Mouse (Mus musculus) adrenal gland, postnatal 14 days (tissue): ENCODE results near the gene Rnase10. TPM values are rescaled to one million over a fixed set of nuclear protein-coding genes. Genes with fewer than 3 reads are reported as not detected.
"Not testable (repeated sequence)": the region's sequence is repeated elsewhere in the genome, so short reads cannot be mapped to it uniquely, and the experiment has no call there.

Source experiments
- DNase-seq: peaks from one replicate; pipeline ENCODE4 v3.0.0; 2021; ENCODE audit warnings: mixed read lengths
- total RNA-seq: library from RNA; stranded (reverse); gene quantifications from 2 replicates; pipeline ENCODE4 v1.2.3, GENCODE M21; 2021

Rnase10 gene
- total RNA-seq, 1 experiment from 2014 or later, result 0.33 TPM

DNA sequence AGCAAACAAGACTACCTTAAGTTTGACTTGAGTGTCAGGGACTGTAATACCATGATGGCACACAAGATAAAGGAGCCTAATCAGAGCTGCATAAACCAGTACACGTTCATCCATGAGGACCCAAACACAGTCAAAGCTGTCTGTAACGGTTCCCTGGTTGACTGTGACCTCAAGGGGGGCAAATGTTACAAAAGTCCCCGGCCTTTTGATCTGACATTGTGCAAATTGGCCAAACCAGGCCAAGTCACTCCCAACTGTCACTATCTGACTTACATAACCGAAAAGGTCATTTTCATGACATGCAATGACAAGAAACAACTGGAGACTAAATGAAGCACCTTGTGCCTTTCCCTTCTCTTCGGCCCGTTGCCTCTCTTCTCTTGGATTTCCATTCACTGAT is 2.0 kb downstream of the Rnase10 start:
- peak; percentile 51 for DNase-seq

DNA sequence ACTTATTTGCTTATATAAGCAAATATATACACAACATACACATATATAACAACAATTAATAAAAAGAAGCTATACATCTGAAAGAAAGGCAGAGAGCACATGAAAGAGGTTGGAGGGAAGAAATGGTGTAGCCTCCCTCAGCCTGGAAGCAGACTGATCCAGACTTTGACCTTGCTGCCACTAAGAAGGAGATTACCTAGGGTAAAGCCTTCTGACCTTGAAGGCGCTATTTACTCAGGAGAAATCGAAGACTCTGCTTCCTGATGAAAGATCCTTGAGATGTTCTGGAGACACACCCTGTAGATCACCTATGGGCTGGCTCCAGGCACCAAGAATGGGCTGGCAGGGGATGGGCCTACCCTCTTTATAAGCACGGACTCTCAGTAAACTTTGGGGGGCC is 7.2 kb downstream of the Rnase10 start:
- DNase-seq, result not testable (repeated sequence)

DNA sequence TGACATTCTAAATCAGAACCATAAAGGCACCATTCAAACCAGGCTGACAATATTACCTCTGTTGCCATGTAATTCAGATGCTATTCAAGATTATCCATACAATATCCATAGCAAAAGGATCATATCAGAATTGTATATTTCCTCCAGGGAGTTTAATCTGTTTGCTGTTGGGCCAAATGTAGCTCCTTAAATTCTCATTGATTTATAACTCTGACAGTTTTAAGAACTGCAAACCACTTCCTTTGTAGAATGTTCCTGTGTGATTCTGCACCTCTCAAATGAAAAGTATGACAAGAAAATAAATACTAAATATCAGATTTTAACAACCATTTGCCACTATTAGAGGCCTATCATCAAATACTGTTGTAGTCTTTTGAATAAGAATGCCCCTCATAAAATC is 8.2 kb downstream of the Rnase10 start:
- no peak for DNase-seq

DNA sequence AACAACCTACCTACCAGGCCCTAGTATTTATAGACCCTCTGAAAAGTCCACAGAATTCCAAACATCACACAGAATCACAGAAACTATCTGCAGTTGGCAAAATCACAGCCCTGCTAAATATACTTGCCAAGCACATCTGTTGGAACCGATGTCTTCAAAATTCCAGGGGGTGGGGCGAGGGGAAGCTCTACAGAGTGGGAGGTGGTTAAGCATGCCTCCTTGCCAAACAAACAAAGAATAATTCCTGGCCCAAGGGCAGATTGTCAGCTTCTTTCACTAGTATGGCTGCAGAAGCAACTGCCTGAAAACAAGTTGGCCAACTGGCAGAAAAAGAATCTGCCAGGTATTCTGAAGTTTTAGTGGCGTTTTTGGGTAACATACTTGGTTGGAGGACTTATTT is 9.7 kb downstream of the Rnase10 start:
- DNase-seq, result peak; percentile 61

DNA sequence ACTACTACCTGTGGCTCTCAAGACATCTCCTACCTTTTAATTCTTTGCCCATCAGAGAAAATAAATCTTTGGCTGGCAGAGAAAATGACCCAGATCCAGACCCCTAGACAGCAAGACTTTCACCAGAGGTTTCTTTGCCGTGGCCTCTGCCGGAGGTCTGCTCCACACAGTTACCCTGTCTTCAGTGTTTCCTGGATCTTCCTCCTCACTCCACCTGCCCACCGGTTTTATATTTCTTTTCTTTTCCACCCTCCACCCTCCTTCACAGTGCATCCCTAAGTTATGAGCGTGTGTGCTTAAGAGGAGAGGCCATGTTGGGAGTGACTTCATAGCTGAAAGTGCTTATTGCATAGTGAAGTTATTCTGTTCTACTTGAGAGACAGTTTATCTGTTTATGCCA is 15.9 kb downstream of the Rnase10 start:
- DNase-seq, result no peak

DNA sequence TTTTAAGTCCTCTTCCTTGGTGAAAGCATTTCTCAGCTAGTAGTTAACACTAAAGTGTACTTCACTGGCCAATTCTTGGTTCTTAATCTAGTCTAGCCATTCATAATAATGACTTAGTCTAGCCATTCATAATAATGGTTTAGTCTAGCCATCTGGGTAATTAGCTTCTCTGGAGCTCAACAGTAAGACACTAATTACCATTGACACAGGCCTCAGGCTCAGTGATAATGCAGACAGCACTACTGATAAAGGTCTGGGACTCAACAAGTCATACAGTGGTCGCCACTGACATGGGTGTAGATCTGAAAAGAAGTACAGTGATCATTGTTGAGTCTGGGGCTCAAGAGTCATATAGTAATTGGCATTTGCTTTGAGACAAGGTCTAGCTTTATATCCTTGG is 17.3 kb downstream of the Rnase10 start:
- no peak for DNase-seq

DNA sequence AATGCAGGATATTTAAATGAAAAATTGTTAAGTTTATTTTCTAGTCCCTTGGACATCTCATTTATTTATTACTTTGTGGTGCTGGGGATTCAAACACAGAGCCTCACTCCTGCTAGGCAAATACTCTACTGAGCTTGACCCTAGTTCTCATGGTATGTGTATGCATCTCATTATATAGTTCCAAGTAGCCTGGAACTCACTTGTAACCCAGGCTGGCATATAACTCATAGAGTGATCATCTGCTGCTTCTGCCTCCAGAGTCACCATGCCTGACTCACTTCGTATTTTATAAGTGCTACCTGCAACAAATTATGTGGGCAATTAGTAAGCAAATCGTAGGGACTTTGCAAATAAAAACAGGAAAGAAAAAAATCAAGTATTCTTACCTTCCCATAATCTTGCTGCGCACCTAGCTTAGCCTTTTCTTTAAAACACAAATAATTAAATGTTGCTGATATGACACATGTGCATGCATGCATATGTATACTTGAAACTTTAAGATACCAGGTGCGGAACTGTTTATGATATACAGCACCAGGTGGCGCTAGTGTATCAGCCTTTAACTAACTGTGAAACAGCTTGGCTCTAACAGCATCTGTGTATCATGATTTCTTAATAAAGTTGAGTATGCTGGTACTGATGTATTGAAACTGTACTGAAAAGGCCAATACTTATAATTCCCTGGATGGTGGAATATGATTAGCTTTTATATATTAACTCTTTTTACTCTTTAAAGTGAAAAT is 19.0 kb downstream of the Rnase10 start:
- peak; percentile 68 for DNase-seq

DNA sequence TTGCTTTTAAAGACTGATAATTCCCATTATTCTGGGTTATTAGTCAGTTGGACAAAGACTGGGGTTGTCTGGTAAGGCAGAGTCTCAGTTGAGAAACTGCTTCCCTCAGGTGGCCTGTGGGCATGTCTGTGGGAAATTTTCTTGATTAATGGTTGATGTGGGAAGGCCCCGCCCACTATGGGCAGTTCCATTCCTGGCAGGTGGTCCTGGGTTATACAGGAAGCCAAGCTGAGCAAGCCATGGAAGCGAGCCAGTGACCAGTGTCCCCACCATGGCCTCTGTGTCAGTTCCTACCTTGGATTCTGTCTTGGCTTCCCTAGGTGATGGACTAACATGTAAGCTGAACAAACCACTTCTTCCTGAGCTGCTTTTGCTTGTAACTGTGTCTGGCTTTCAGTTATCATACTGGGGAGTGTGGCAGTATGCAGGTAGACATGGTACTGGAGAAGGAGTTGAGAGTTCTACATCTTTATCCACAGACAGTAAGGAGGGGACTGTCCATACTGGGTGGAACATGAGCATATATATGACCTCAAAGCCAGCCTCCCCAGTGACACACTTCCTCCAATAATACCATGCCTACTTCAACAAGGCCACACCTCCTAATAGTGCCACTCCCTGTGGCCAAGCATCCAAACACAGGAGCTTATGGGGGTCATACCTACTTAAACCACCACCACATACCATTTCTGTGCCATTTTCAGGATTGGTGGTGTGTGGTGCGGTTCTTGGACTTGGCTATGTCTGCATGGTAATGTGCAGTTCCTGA is 20.0 kb downstream of the Rnase10 start:
- no peak for DNase-seq

DNA sequence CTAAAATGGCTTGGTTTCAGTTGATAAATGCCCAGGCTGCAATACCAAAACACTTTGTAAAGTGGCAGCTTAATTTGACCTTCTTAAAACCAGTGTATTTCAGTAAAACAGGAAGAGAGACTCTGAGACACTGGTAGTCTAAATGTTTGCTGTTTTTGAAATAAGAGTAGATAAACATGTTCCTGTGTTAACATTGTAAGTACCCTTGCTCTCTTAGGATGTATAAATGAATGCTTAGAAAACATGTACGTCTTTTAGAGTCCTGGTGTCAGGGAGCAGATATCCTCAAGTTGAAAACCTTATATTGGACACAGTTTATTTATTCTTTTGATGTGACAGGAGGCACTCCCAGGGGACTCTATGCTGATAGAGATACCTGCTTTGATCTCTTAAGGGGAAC is 27.7 kb downstream of the Rnase10 start:
- DNase-seq, result no peak

DNA sequence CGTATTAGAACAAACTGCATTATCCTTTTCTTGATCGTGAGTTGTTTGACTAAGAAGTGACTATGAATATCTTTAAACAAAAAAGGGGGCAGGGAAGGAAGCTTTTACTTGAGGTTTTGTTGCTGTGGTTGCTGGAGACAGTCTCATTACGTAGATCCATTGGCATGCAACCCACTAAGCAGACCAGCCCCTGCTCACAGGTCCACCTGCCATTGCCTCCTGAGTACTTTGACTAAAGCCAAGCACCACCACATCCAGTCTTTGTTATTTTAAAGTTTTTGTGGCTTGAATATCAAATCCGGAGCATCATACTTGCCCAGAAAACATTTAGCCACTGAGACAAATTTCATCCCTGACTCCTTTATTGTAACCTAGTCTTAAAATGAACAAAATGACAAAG is 28.7 kb downstream of the Rnase10 start:
- no peak for DNase-seq

DNA sequence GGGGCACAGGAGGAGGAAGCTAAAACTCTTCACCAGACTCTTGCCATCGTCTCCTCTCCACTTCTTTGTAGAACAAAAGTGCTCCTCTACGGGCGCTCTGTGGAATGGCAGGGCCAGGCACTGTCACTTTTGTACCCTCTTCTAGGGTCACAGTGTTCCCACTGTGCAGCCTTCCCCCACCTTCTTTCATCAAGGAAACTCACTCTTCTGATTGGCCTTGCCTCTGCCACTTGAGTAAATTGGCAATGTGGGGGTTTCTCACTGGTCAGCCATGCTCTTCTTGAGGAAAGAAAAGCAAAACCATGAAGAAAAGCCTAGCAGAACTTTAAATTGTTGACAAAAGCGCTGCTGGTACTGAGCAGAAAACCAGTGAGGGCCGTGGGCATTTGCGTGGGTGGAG is 34.2 kb downstream of the Rnase10 start, which contains the start of gene Rnase9:
Gene Rnase9, minus strand, starts transcription at position 101 of the 400 bp plus-strand sequence.
- DNase-seq, result no peak

DNA sequence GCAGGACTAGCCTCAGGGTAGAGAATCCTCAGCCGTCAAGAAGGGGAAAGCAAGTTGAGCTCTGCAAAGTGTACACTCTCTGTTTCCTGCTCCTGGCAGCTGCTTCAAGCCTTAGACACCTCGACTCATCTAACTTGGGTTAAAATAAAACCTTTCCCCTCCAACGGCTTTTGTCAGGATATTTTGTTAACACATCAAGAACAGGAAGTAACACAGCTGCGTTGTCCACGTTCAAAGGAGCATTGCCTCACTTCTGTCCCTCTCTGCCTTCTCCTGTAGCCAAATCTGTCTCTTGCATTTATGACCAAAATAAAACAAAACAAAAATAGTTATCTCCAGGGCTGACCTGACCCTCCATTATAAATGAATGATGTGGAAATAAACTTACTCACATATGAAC is 40.3 kb downstream of the Rnase10 start:
- DNase-seq, result no peak

DNA sequence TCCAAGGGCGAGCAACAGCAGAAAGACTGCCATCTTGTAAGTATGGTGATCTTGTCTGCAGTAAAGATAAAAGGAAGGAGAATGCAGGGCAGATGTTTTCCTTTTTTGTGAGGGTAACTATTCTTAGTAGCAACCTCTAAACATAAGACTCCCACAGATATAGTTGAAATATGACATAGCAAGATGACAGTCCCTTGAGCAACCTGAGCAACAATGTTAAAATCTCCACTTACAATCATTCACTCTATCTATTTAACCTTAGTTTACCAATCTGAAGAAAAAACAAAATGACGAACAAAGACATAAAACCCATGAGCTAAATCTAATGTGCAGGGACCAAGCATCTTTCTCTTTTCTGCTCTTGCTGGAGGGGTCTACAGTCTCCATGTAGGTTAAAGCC is 42.5 kb downstream of the Rnase10 start, which contains the start of gene Rnase11:
Gene Rnase11, minus strand, starts transcription at position 101 of the 400 bp plus-strand sequence.
- DNase-seq, result no peak

DNA sequence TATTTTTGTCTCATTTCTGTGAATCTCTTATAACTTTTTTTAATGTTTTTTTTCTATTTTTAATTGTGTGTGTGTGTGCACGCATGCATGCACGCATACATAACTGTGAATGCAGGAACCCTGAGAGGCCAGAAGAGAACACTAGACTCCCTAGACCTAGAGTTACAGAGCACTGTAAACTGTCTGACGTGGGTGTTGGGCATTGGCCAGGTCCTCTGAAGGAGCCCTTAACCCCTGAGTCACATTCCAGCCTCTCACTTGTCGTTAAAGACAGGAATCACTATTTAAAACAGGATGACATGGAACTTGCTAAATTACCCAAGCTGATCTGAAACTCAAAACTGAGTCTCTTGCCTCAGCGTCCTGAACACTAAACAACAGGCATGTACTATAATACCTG is 44.4 kb downstream of the Rnase10 start:
- DNase-seq, result no peak

DNA sequence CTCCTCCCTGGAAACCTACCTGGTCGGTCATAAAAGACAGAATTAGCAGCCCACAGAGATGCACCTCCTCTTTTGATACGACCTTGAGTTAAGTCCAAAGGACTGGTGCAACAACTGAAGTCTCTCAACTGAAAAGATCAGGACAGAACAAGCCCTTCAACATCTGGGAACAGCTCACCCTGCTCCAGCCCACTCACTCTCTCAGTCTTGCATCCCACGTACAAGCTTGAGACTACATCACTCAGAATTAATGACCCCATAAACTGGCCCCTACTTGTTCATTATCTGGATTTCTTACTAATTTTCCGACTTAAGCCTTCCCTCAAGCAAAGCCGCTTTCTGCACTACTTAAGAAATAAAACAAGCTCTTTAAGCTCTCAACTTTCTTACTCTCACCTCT is 45.6 kb downstream of the Rnase10 start:
- DNase-seq, result no peak

DNA sequence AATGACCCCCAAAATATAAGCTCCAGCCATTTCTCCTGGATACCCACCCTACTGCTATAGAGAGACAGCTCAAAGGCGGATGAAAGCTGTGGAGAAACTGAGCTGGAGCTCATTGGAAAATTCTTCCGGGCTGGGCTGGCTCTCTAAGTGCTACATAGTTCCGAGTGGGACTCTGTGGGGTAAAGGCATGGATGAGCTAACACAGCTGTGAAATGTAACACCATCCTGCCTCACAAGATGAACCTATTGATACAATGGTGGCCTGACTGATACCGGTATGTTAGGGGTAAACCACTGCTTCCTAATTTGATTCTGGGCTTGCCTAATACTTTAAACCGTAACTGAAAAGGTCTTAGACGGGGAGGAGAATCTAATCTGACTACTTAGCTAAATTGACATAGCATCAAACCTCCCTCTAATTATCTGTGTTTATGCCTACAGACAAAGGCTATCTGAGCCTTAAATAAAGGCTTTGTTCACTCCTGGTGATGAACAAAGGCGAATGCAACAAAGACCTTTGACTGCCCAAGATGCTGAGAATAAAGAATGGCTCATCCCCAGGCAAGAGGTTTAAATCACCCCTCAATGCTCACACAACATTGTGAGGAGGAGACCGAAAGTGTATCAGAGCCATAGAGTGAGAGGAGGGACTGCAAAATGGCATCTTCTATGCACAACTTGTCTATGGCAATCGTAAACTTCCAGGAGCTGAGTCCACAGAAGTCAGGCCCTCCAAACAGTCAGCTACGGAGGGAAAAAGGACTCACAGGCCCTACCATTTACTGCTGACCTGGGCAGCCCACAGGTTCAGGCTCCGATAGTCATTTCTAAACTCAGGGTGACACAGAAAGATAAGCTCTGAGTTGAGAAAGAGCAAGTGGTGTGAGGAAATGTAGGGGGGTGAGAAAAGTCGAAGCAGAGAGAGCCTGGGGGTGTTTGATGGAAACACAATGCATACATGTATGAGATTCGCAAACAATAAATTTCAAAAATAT is 47.0 kb downstream of the Rnase10 start:
- DNase-seq, result no peak

DNA sequence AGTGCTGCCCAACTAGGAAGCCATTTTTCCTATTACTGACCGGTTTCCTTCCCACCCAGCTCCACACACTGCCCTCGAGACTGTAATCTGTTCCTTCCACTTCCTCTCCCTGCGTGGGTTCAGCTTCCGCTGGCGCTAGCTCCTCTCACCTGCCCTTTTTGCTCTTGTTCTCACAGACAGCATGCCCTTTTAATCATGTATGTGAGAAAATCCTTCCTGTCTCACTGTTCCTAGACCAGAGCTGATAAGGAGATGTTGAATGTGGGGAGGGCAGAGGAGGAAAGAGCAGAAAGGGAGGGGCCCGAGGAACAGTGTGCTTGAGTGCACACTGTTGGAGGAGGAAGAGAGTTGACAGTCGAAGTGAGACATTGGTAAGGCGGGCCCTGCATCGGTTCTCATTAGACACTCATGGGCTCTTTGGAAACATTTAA is 49.9 kb downstream of the Rnase10 start, which contains the start of gene Rnase12:
Gene Rnase12, minus strand, starts transcription at position 261 of the 431 bp plus-strand sequence.
- DNase-seq, result no peak

Other genes starting within 250 kb of the Rnase10 start
- gene Ttc5, start 222.2 kb upstream of the Rnase10 start, total RNA-seq, result 33.6 and 40.3 TPM in 2 replicates
- not detected in 2 replicates for gene Ccnb1ip1, start 200.0 kb upstream of the Rnase10 start, total RNA-seq
- gene Parp2, start 199.9 kb upstream of the Rnase10 start, total RNA-seq, result 29.2 and 37.8 TPM in 2 replicates
- 20.8 and 23.3 TPM in 2 replicates for gene Tep1, start 137.2 kb upstream of the Rnase10 start, total RNA-seq
- gene Klhl33, start 110.2 kb upstream of the Rnase10 start, total RNA-seq, result 1.1 and 1.5 TPM in 2 replicates
- gene Osgep, start 82.9 kb upstream of the Rnase10 start, total RNA-seq, result 60.9 TPM in 2 replicates
- 66.1 and 71.3 TPM in 2 replicates for gene Apex1, start 82.8 kb upstream of the Rnase10 start, total RNA-seq
- gene Pip4p1, start 76.9 kb upstream of the Rnase10 start, total RNA-seq, result 44.3 and 47.2 TPM in 2 replicates
- gene Pnp, start 76.7 kb upstream of the Rnase10 start, total RNA-seq, result 55.0 and 61.3 TPM in 2 replicates
- 51.4 and 57.2 TPM in 2 replicates for gene Gm49342, start 63.2 kb upstream of the Rnase10 start, total RNA-seq
- gene Pnp2, start 51.8 kb upstream of the Rnase10 start, total RNA-seq, result 2.6 and 3.1 TPM in 2 replicates
- gene Rnase9, start 34.1 kb downstream of the Rnase10 start, total RNA-seq, result not detected in 2 replicates
- gene Rnase11, start 42.4 kb downstream of the Rnase10 start, total RNA-seq, result not detected in 2 replicates
- gene Rnase12, start 49.9 kb downstream of the Rnase10 start, total RNA-seq, result not detected in 2 replicates
- not detected in 2 replicates for gene Olfr750, start 66.7 kb downstream of the Rnase10 start, total RNA-seq
- gene Rnase4, start 83.3 kb downstream of the Rnase10 start, total RNA-seq, result 56.5 and 131 TPM in 2 replicates
- gene Ang, start 83.4 kb downstream of the Rnase10 start, total RNA-seq, result 6.0 and 37.1 TPM in 2 replicates
- gene Eddm3b, start 106.7 kb downstream of the Rnase10 start, total RNA-seq, result not detected in 2 replicates
- 1.3 and 4.5 TPM in 2 replicates for gene Rnase6, start 116.2 kb downstream of the Rnase10 start, total RNA-seq
- not detected in 2 replicates for gene Rnase1, start 139.0 kb downstream of the Rnase10 start, total RNA-seq
- not detected in 2 replicates for gene Rnase2b, start 154.5 kb downstream of the Rnase10 start, total RNA-seq
- not detected in 2 replicates for gene Ang2, start 191.4 kb downstream of the Rnase10 start, total RNA-seq
- gene Ear14, start 195.6 kb downstream of the Rnase10 start, total RNA-seq, result not detected in 2 replicates
- 1.4 and 1.9 TPM in 2 replicates for gene Rnase2a, start 248.4 kb downstream of the Rnase10 start, total RNA-seq